Mouse (Mus musculus) intestine, embryonic 14.5 days (tissue): ENCODE results near the gene Stk32c. TPM values are rescaled to one million over a fixed set of nuclear protein-coding genes. Genes with fewer than 3 reads are reported as not detected.

Experiments
- ATAC-seq: fragments of 200-750 bp; cut with Nextera tagmentation; replicated peaks from 2 replicates; pipeline ENCODE4 v1.8.0; 2017; ENCODE audit warnings: low read depth, moderate number of reproducible peaks, moderate TSS enrichment, moderate library complexity; ENCODE audit not compliant: low FRiP score, low TSS enrichment
- DNase-seq: peaks from one replicate; pipeline ENCODE4 v3.0.0-alpha.2; 2018; ENCODE audit warnings: low spot score
- H3K27ac ChIP-seq: fragments of 300-500 bp; sonication (generic); 2 replicates; pipeline ENCODE4 v1.5.1; 2014; ENCODE audit warnings: low read depth, mild to moderate bottlenecking, control low read depth
- H3K27me3 ChIP-seq: fragments of 300-500 bp; sonication (generic); replicated peaks from 2 replicates; pipeline ENCODE4 v1.6.1; 2014; ENCODE audit warnings: low read length, control low read depth; ENCODE audit not compliant: control insufficient read depth, insufficient read depth
- H3K36me3 ChIP-seq: fragments of 300-500 bp; sonication (generic); 2 replicates; pipeline ENCODE4 v1.6.1; 2014; ENCODE audit warnings: low read length, control low read depth; ENCODE audit not compliant: control insufficient read depth, insufficient read depth
- H3K4me1 ChIP-seq: fragments of 300-500 bp; sonication (generic); replicated peaks from 2 replicates; pipeline ENCODE4 v1.6.1; 2014; ENCODE audit warnings: low read length, control low read depth, mixed read lengths; ENCODE audit not compliant: control insufficient read depth, insufficient read depth
- H3K4me2 ChIP-seq: fragments of 300-500 bp; sonication (generic); 2 replicates; pipeline ENCODE4 v1.6.1; 2014; ENCODE audit warnings: low read length
- H3K4me3 ChIP-seq: fragments of 300-500 bp; sonication (generic); 2 replicates; pipeline ENCODE4 v1.5.1; 2014; ENCODE audit warnings: low read depth, low read length, control low read depth, mixed read lengths
- H3K9ac ChIP-seq: fragments of 300-500 bp; sonication (generic); 2 replicates; pipeline ENCODE4 v1.6.1; 2014; ENCODE audit warnings: mild to moderate bottlenecking, low read length
- H3K9me3 ChIP-seq: fragments of 300-500 bp; sonication (generic); 2 replicates; pipeline ENCODE4 v1.6.1; 2016; ENCODE audit warnings: low read length, control low read depth; ENCODE audit not compliant: control insufficient read depth
- WGBS: fragments of 180-500 bp; shearing (Covaris S2); extraction: QIAGEN DNeasy Blood & Tissue Kit; methylation state at CpG from one replicate; pipeline ENCODE4 v1.1.7; 2014; 5-methylcytosine and 5-hydroxymethylcytosine counted together
- polyA plus RNA-seq: library from polyadenylated mRNA; unstranded; fragments of >200 nt; fragmentation: Nextera tagmentation; extraction: Ambion mirVana; gene quantifications from 2 replicates; pipeline ENCODE4 v1.2.1, GENCODE M21; 2014

The Stk32c gene
- polyA plus RNA-seq, 1 experiment from 2014 or later, result 0.15 TPM

DNA sequence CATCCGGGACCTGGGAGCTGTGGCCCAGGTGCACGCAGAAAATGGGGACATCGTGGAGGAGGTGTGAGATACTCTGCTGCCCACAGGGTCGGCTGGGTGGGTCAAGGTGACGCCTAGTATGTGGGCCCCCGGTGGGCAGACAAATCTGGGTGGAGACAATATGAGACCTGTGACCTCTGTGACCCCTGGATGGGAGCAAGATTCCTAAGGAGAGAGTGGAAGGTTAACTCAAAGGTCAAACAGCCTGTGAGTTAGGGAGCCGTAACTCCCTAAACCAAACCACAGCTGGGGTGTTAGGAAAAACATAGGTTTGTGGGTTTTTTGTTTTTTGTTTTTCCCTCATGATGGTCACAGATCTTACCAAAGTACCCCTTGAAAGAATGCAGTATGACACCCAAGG is 119.3 kb downstream of the Stk32c start:
- H3K36me3 ChIP-seq, result peaks cover 36% of the 10 kb centered on the region
- 77% methylated on average over 7 of the region's 7 CpGs for WGBS
- H3K9ac ChIP-seq, result no peak overlapping the region
- H3K27ac ChIP-seq, result no peak overlapping the region
- H3K4me3 ChIP-seq, result no peak overlapping the region
- H3K27me3 ChIP-seq, result no peaks in the 10 kb centered on the region
- ATAC-seq, result no peak
- no peak overlapping the region for H3K4me2 ChIP-seq
- no peak for DNase-seq
- no peaks in the 10 kb centered on the region for H3K4me1 ChIP-seq
- H3K9me3 ChIP-seq, result no peaks in the 10 kb centered on the region

DNA sequence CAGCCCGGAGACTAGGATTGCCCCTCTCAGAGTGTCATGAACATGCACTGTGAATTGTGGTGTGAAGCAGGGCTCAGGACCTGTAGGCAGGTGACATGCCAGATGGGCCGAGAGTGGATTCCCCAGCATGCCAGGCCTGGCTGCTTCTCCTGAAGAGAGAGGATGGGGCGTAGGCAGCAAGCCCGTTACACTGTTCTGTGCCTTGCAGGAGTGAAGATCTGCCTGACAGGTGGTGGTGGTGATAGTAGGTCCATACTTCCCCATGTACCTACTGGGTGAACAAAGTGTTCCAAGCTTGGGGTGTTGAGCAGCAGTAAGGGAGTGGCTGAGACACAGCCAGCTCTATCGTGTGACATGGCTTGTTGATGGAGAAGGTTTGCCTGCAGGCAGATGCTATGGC is 120.0 kb downstream of the Stk32c start:
- no peaks in the 10 kb centered on the region for H3K27me3 ChIP-seq
- no peaks in the 10 kb centered on the region for H3K4me1 ChIP-seq
- no peak for ATAC-seq
- peaks cover 36% of the 10 kb centered on the region for H3K36me3 ChIP-seq
- H3K9me3 ChIP-seq, result no peaks in the 10 kb centered on the region
- no peak for DNase-seq
- no peak overlapping the region for H3K27ac ChIP-seq
- no peak overlapping the region for H3K4me3 ChIP-seq
- 85% methylated on average over 5 of the region's 5 CpGs for whole genome bisulfite sequencing
- no peak overlapping the region for H3K4me2 ChIP-seq
- no peak overlapping the region for H3K9ac ChIP-seq

DNA sequence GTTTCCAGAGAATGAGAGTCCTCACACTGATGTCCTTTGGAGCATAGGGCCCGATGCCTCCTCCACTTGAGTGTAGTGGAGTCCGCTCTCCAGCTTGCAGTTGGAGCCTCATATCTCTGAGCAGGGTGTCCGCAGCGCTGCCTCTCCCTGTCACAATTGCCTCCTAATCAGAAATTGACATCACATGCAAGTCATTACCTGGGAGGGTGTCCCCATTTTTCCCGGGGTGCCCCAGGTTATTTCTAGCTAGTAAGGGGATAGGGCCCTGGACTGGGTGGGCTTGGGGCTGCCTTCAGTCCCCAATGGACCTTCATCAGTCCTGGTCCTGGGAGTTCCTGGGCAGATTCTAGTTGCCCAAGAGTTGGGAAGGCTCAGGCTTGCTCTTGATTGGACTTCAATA is 120.4 kb downstream of the Stk32c start:
- no peaks in the 10 kb centered on the region for H3K27me3 ChIP-seq
- H3K4me3 ChIP-seq, result no peak overlapping the region
- no peak overlapping the region for H3K9ac ChIP-seq
- H3K4me2 ChIP-seq, result no peak overlapping the region
- peaks cover 33% of the 10 kb centered on the region for H3K36me3 ChIP-seq
- H3K27ac ChIP-seq, result no peak overlapping the region
- H3K4me1 ChIP-seq, result peaks cover 3% of the 10 kb centered on the region; the same call in 1 of the 2 replicates
- DNase-seq (no peak), ATAC-seq (no peak)
- no peaks in the 10 kb centered on the region for H3K9me3 ChIP-seq
- 93% methylated on average over 5 of the region's 5 CpGs for WGBS

DNA sequence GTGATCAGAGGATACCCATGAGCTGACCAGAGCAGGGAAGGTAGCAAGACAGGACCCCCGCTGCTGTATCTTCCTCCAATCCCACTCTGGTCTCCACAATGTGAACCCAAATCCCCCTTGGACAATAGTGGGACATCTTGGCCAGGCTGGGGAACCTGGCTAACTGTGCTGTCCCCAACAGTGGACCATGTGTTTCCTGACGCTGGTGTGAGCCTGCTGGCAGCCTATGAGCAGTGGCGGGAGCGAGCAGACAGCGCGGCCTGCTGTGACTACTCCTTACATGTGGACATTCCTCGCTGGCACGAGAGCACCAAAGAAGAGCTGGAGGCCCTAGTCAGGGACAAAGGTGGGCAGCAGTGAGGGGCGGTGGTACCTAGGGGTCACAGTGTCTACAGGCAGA is 121.4 kb downstream of the Stk32c start:
- Histone ChIP-seq H3K4me3 (no peak overlapping the region), H3K27me3 (0 out of 2 replicates have a peak, but pooled peaks cover 5% of the 10 kb centered on the region), H3K36me3 (peaks cover 33% of the 10 kb centered on the region), H3K9ac (no peak overlapping the region), H3K9me3 (no peaks in the 10 kb centered on the region), H3K4me1 (peaks cover 4% of the 10 kb centered on the region; the same call in 1 of the 2 replicates), H3K27ac (no peak overlapping the region), H3K4me2 (no peak overlapping the region)
- DNase-seq (no peak), ATAC-seq (no peak)
- 91% methylated on average over 9 of the region's 9 CpGs for WGBS

DNA sequence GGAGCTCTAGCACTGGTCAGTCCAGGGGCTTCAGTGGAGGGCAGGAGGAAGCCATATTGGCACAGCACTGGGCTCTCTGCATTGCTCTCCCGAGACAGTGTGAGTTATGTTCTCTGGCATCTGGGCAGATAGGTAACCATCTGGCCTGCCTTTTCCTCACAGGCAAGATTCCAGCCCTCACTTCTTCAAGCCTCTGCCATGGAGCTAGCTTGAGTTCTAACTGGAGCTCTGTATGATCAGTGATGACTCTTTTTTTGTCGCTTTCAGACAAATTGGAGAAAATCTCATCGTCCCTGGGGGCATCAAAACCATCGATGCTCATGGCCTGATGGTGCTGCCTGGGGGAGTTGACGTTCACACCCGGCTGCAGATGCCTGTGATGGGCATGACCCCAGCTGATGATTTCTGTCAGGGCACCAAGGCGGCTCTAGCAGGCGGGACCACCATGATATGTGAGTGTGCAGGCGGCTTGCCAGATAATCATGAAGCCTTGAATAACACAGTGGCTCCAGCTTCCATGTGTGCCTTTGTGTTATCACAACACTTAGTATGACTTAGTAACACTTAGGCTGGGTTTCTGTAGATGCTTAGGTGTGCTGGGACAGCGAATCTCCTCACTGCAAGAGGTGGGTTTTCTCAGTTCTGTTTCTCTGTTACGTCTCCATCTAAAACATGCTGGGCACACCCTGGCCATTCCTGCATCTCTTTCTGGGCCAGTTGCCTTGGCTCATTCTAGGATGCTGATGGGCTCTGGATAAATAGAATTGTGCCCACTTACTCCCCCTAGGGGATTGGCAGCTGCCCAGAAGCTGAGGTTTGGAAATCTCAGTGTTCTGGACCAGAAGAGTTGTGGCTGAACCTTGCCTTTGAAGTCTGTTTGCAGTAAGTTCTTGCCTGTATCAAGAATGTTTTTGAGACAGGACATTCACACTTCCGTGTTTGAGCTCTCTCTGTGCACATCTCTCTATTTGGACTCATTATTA is 122.9 kb downstream of the Stk32c start:
- no peak overlapping the region for H3K4me2 ChIP-seq
- peaks cover 26% of the 10 kb centered on the region for H3K36me3 ChIP-seq
- no peak overlapping the region for H3K27ac ChIP-seq
- H3K4me3 ChIP-seq, result no peak overlapping the region
- peaks cover 4% of the 10 kb centered on the region; the same call in 1 of the 2 replicates for H3K4me1 ChIP-seq
- DNase-seq (no peak), ATAC-seq (no peak)
- peaks cover 15% of the 10 kb centered on the region; the same call in 1 of the 2 replicates for H3K27me3 ChIP-seq
- H3K9me3 ChIP-seq, result no peaks in the 10 kb centered on the region
- H3K9ac ChIP-seq, result no peak overlapping the region
- 87% methylated on average over 12 of the region's 12 CpGs for WGBS

DNA sequence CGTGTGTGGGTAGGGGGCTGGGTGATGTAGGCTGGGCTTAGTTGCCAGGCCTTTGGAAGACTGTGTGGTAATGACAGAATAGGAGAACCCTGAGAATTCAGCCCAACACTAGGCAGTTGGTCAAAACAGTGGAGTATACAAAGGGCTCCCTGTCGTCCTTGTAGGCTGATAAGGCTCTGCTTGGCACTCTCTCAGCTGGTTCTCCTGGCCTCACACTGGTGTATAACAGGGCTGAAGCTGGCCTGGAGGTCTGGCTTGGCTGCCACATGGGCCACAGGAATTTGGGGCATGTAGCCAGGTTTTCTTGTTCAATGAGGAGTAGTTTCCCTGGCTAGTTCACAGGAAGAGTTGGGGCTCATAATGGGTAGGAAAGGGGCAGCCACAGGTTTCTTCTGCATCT is 125.3 kb downstream of the Stk32c start:
- no peak overlapping the region for H3K9ac ChIP-seq
- H3K36me3 ChIP-seq, result peaks cover 17% of the 10 kb centered on the region
- H3K4me3 ChIP-seq, result no peak overlapping the region
- WGBS, result 68% methylated on average over 2 of the region's 2 CpGs
- no peak overlapping the region for H3K4me2 ChIP-seq
- peaks cover 18% of the 10 kb centered on the region; the same call in 1 of the 2 replicates for H3K27me3 ChIP-seq
- DNase-seq (no peak), ATAC-seq (no peak)
- H3K4me1 ChIP-seq, result peaks cover 4% of the 10 kb centered on the region; the same call in 1 of the 2 replicates
- H3K9me3 ChIP-seq, result no peaks in the 10 kb centered on the region
- no peak overlapping the region for H3K27ac ChIP-seq

DNA sequence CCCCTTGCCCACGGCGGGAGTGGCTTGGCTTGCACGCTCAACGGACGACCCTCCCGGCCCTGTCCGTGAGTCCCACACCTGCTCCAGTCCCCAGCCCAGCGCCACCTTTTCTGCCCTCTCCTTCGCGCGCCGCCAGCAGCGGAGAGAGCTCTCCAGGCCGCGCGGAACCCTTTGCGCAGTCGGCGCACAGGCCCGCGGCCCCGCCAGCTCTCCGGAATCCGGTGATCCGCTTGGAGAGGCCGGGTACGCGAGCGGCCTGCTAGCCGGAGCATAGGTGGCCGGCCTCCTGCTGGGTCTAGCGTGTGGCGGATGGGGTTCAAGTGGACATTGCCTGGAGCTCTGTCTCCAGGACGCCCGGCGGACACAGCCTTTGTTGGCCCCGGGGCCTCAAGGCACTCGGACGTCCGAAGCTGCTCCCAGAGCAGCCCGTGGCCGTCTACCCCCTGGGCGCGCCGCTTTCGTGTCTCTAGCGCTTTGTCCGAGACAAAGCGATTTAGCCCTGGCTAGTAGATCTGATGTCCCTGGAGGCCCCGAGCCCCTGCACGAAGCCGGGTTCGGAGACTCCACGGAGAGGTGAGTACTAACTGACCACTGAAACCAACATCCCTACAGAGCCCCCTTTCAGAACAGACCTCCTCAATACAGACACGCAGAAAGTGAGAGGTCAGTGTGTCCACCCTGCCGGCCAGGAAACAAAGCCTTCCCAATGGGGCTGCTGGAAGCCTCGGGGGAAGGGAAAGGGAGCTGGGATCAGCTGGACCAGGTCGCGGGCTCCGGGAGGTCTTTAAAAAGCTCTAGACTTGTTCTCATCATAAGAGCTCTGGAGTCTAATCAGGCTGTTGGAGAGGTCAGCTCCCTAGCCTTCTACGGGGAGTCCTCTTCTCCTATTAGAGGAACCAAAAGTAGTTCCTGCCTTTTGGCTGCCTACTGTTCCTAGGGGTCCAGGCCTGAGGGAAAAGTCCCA is 126.6 kb downstream of the Stk32c start:
- H3K4me1 ChIP-seq, result peaks cover 4% of the 10 kb centered on the region; the same call in 1 of the 2 replicates
- peak overlapping the region; percentile 67 for H3K9ac ChIP-seq
- no peak overlapping the region for H3K27ac ChIP-seq
- H3K4me3 ChIP-seq, result peak overlapping the region; percentile 64
- no peaks in the 10 kb centered on the region for H3K9me3 ChIP-seq
- WGBS, result 2% methylated on average over 61 of the region's 61 CpGs
- H3K4me2 ChIP-seq, result peak overlapping the region; percentile 76
- H3K27me3 ChIP-seq, result peaks cover 18% of the 10 kb centered on the region; the same call in 1 of the 2 replicates
- peaks cover 10% of the 10 kb centered on the region; the same call in 1 of the 2 replicates for H3K36me3 ChIP-seq
- peak; percentile 64 for ATAC-seq
- DNase-seq, result peak; percentile 88

DNA sequence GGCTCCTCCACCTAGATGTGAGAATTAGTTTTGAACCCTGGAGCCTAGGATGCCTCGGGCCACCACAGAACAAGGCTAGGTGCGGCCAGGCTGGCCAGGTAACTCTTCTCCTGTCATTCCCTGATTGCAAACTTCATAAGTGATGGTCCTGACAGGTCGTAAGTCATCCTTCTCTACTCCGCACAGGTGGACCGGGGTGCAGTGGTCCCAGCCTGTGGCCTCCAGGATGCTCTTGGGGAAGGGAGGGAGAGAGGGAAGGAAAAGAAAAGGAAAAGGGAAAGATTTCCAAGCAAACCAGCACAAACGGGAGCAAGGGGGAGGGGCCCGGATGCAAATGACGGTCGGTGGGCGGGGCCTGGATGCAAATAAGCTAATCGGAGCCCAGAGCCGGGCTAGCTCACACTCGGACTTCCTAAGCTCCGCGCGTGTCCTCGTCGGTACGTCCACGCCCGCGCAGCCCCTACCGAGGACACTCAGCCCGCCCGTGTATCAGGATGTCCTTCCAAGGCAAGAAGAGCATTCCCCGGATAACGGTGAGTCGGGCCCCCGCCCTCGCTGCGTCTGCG is 127.4 kb downstream of the Stk32c start, which contains the start of gene Dpysl4:
Gene Dpysl4 (plus strand): TSS at position 373 of the 566 bp plus-strand sequence.
- H3K9ac ChIP-seq, result peak within 1 kb of the TSS; percentile 67
- ATAC-seq (peak; percentile 85), DNase-seq (no peak)
- peaks cover 18% of the 10 kb centered on the region; the same call in 1 of the 2 replicates for H3K27me3 ChIP-seq
- 7% methylated on average over 31 of the region's 32 CpGs for WGBS
- H3K9me3 ChIP-seq, result no peaks in the 10 kb centered on the region
- peak within 1 kb of the TSS; percentile 76 for H3K4me2 ChIP-seq
- peaks cover 9% of the 10 kb centered on the region; the same call in 1 of the 2 replicates for H3K36me3 ChIP-seq
- no peak within 1 kb of the TSS for H3K27ac ChIP-seq
- H3K4me3 ChIP-seq, result peak within 1 kb of the TSS; percentile 64
- H3K4me1 ChIP-seq, result peaks cover 4% of the 10 kb centered on the region; the same call in 1 of the 2 replicates
